In the genomic region with DNA sequence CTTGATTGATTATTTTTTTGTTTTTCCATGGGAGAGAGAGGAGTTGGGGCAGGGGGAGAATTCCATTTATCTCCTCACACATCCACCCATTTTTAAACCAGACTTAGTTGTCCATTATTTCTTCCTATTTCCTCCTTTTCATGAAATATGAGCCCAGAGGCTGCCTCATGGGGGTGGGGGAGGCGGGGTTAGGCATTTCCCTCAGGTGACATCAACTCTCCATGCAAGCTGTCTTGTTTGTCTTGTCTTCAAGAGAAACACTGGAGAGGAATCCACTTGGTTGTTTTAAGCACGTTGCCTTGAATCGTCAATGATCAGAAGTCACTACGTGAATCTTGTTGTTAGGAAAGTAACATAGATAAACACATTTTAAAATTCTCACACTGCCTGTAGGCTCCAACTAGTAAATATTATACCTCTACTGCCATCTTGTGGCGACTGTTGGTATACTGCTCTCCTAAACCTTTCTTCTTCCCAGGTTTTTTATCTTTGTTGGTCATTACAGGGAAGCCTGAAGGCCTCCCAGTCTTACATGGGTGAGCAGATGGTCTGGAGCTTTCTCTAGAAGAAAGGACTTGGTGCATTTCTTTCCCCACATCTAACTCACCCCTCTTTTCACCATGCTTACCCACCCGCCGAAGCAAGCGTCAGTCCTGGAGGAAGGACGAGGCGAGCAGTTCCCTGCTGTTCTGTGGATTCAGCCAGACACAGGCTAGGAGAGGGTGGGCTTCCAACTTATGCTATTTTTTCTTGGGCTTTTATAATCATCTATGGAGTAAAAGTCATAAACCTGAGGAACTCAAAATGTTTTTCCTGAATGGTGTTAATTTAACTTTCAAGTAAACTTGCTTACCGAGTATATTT, we compare ENCODE assay signal across 8 mouse cellular contexts. TPM values are rescaled to one million over a fixed set of nuclear protein-coding genes. Genes with fewer than 3 reads are reported as not detected.
DNase-seq lines count a peak whose midpoint lies in the region; ATAC-seq and TF ChIP-seq lines count a peak whose summit lies in the region.

No protein-coding gene starts in this region.

- 40% methylated on average over 11 of the region's 11 CpGs for WGBS in embryonic facial prominence, embryonic 15.5 days
- WGBS in heart, postnatal 0 days = 48% methylated on average over 11 of the region's 11 CpGs
- WGBS in large intestine, adult 2 months = 51% methylated on average over 11 of the region's 11 CpGs
- WGBS in liver, postnatal 0 days (ENCODE audit: insufficient replicate concordance) = 50% methylated on average over 11 of the region's 11 CpGs
- WGBS in neural tube, embryonic 15.5 days = 42% methylated on average over 11 of the region's 11 CpGs

- no peak overlapping the region for H3K4me3 ChIP-seq in E14TG2a.4 (replicated peaks; ENCODE audit: low read length)
- no peak overlapping the region for H3K4me3 ChIP-seq in embryonic facial prominence, embryonic 15.5 days (replicated peaks)
- no peak overlapping the region for H3K4me3 ChIP-seq in heart, postnatal 0 days (ENCODE audit: low read depth, low read length)
- no peak overlapping the region for H3K4me3 ChIP-seq in liver, postnatal 0 days (ENCODE audit: low read depth, low read length)
- no peak overlapping the region for H3K4me3 ChIP-seq in neural tube, embryonic 15.5 days (replicated peaks)

- no peak overlapping the region for H3K9ac ChIP-seq in embryonic facial prominence, embryonic 15.5 days
- H3K9ac ChIP-seq in heart, postnatal 0 days (replicated peaks; ENCODE audit: low read depth, low read length) = no peak overlapping the region
- no peak overlapping the region for H3K9ac ChIP-seq in liver, postnatal 0 days (replicated peaks)
- H3K9ac ChIP-seq in neural tube, embryonic 15.5 days (replicated peaks) = no peak overlapping the region

- H3K4me2 ChIP-seq in embryonic facial prominence, embryonic 15.5 days (replicated peaks) = peak overlapping the region; percentile 17; the same call in 1 of the 2 replicates
- peak overlapping the region; percentile 11; the same call in 1 of the 2 replicates for H3K4me2 ChIP-seq in heart, postnatal 0 days (ENCODE audit: low read depth, low read length)
- 0 out of 2 replicates have a peak overlapping the region, but pooled peaks have one; percentile 27 for H3K4me2 ChIP-seq in liver, postnatal 0 days (ENCODE audit: low read depth, low read length)
- H3K4me2 ChIP-seq in neural tube, embryonic 15.5 days = peak overlapping the region; percentile 33

- peaks cover 18% of the 10 kb centered on the region for H3K27me3 ChIP-seq in E14TG2a.4 (ENCODE audit: insufficient read depth, low read length)
- no peaks in the 10 kb centered on the region for H3K27me3 ChIP-seq in embryonic facial prominence, embryonic 15.5 days
- H3K27me3 ChIP-seq in heart, postnatal 0 days (ENCODE audit: control insufficient read depth, insufficient read depth, low read length) = no peaks in the 10 kb centered on the region
- no peaks in the 10 kb centered on the region for H3K27me3 ChIP-seq in liver, postnatal 0 days (ENCODE audit: insufficient read depth, low read length)
- H3K27me3 ChIP-seq in neural tube, embryonic 15.5 days (replicated peaks) = peaks cover 6% of the 10 kb centered on the region; the same call in 1 of the 2 replicates

- TF ChIP-seq EP300 in heart, postnatal 0 days (IDR thresholded peaks at IDR 0.05; ENCODE audit: low read depth) = no peak
- TF ChIP-seq EP300 in liver, postnatal 0 days (IDR thresholded peaks at IDR 0.05; ENCODE audit: low read depth) = no peak

- DNase-seq in adrenal gland, adult 2 months = peak; percentile 40
- DNase-seq in heart, postnatal 0 days (ENCODE audit: low spot score) = peak; percentile 75
- peak; percentile 32 for DNase-seq in large intestine, adult 2 months (ENCODE audit: low read depth, low spot score)
- peak; percentile 56 for DNase-seq in liver, postnatal 0 days
- no peak for DNase-seq in ovary, postnatal 36 days (ENCODE audit: low spot score)

- H3K36me3 ChIP-seq in E14TG2a.4 (ENCODE audit: insufficient read depth, low read length) = no peaks in the 10 kb centered on the region
- H3K36me3 ChIP-seq in embryonic facial prominence, embryonic 15.5 days = no peaks in the 10 kb centered on the region
- H3K36me3 ChIP-seq in heart, postnatal 0 days (replicated peaks; ENCODE audit: control insufficient read depth, insufficient read depth, low read length) = no peaks in the 10 kb centered on the region
- H3K36me3 ChIP-seq in liver, postnatal 0 days (replicated peaks; ENCODE audit: insufficient read depth, low read length) = no peaks in the 10 kb centered on the region
- no peaks in the 10 kb centered on the region for H3K36me3 ChIP-seq in neural tube, embryonic 15.5 days

- H3K9me3 ChIP-seq in E14TG2a.4 (ENCODE audit: low read length) = no peaks in the 10 kb centered on the region
- no peaks in the 10 kb centered on the region for H3K9me3 ChIP-seq in embryonic facial prominence, embryonic 15.5 days (replicated peaks)
- H3K9me3 ChIP-seq in heart, postnatal 0 days (replicated peaks; ENCODE audit: control insufficient read depth, low read length) = no peaks in the 10 kb centered on the region
- no peaks in the 10 kb centered on the region for H3K9me3 ChIP-seq in liver, postnatal 0 days (ENCODE audit: low read length)
- H3K9me3 ChIP-seq in neural tube, embryonic 15.5 days (replicated peaks) = no peaks in the 10 kb centered on the region

- H3K27ac ChIP-seq in embryonic facial prominence, embryonic 15.5 days (replicated peaks) = no peak overlapping the region
- no peak overlapping the region for H3K27ac ChIP-seq in heart, postnatal 0 days (ENCODE audit: low read depth)
- no peak overlapping the region for H3K27ac ChIP-seq in liver, postnatal 0 days (ENCODE audit: low read depth)
- no peak overlapping the region for H3K27ac ChIP-seq in neural tube, embryonic 15.5 days (replicated peaks)

- peaks cover 3% of the 10 kb centered on the region; the same call in 1 of the 2 replicates for H3K4me1 ChIP-seq in E14TG2a.4 (replicated peaks; ENCODE audit: low read depth, low read length)
- H3K4me1 ChIP-seq in embryonic facial prominence, embryonic 15.5 days = peaks cover 6% of the 10 kb centered on the region; the same call in 1 of the 2 replicates
- H3K4me1 ChIP-seq in heart, postnatal 0 days (ENCODE audit: control insufficient read depth, insufficient read depth) = 0 out of 2 replicates have a peak, but pooled peaks cover 7% of the 10 kb centered on the region
- H3K4me1 ChIP-seq in liver, postnatal 0 days (ENCODE audit: insufficient read depth) = no peaks in the 10 kb centered on the region
- peaks cover 3% of the 10 kb centered on the region for H3K4me1 ChIP-seq in neural tube, embryonic 15.5 days

- TF ChIP-seq CTCF in E14TG2a.4 (conservative IDR thresholded peaks at IDR 0.05; ENCODE audit: low read length) = peak; percentile 88
- TF ChIP-seq CTCF in heart, postnatal 0 days (IDR thresholded peaks at IDR 0.05; ENCODE audit: low read depth) = peak; percentile 63
- peak; percentile 71 for TF ChIP-seq CTCF in liver, postnatal 0 days (IDR thresholded peaks at IDR 0.05; ENCODE audit: low read depth)

- ATAC-seq in embryonic facial prominence, embryonic 15.5 days (ENCODE audit: insufficient number of reproducible peaks, low FRiP score, low TSS enrichment, low read depth) = no peak
- ATAC-seq in heart, postnatal 0 days (ENCODE audit: insufficient read depth, low read depth) = no peak
- no peak for ATAC-seq in liver, postnatal 0 days
- peak; percentile 66; the same call in 1 of the 2 replicates for ATAC-seq in neural tube, embryonic 15.5 days (ENCODE audit: low FRiP score)

RNA-seq across cellular contexts. Expression of gene Prkg1, which starts 8.7 kb away (rescaled TPM):
- 1 to 10 TPM; 7.0 to 7.2 TPM for total RNA-seq in adrenal gland, adult 2 months (2021)
- 0.95 and 1.0 TPM in 2 replicates for polyA plus RNA-seq in adrenal gland, adult 2 months (2012; rRNA removed)
- 9.6 and 11.4 TPM in 2 replicates for polyA plus RNA-seq in embryonic facial prominence, embryonic 15.5 days (2015; fragmentation: Nextera tagmentation; extraction: Ambion mirVana)
- 11.2 and 14.6 TPM in 2 replicates for total RNA-seq in heart, postnatal 0 days (2014; rRNA removed; ENCODE audit: low replicate concordance)
- 4.5 TPM in 2 replicates for polyA plus RNA-seq in heart, postnatal 0 days (2015; fragmentation: Nextera tagmentation; extraction: Ambion mirVana)
- polyA plus RNA-seq in large intestine, adult 2 months (2012; rRNA removed) = 0.86 and 1.2 TPM in 2 replicates
- 0.69 and 0.74 TPM in 2 replicates for polyA plus RNA-seq in liver, postnatal 0 days (2015; fragmentation: Nextera tagmentation; extraction: Ambion mirVana)
- polyA plus RNA-seq in neural tube, embryonic 15.5 days (2015; fragmentation: Nextera tagmentation; extraction: Ambion mirVana) = 7.8 and 8.1 TPM in 2 replicates
